Mouse (Mus musculus): ENCODE measurements around the gene Trip11. TPM values are rescaled to one million over a fixed set of nuclear protein-coding genes. Genes with fewer than 3 reads are reported as not detected.

Gene Trip11
- polyA plus RNA-seq, 1 experiment from 2014 or later: 29.4 TPM

DNA sequence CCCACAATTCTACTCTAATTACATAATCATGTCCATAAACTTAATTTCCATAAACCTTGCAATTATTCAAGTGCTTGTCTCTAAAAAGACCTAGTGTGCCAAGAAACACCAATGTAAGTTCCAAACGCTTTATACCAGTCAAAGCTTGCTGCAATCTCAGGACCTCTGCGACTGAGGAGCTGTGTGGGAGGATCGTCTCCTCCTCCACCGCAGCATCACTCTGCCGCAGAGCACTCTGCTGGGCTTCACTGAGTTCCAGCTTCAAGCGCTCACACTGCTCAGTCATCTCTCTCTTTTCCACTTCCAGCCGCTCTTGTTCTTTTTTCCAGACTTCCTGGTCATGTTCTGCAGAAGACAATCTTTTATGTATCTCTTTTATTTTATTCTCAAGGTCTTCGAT is 19.8 kb downstream of the Trip11 start:
- WGBS: 85% methylated on average over 8 of the region's 8 CpGs
- H3K36me3 ChIP-seq: peaks cover 50% of the 10 kb centered on the region

DNA sequence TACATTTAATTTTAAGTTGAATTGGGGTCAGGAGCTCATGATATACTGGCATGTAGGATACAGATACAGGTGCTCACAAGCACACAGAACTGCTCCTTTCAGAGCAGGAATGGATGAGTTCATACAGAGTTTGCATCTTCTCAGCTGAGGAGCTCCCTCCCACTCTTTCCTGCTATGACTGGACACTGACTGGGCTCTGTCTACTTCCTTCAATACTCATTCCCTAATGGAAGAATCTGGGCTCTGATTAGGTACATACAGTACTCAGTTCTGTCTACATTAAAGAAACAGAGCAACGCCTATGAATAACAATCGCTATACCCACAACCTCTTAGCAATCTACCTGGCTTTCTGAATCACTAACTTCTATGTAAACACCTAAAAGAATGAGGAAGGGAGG is 20.2 kb downstream of the Trip11 start:
- Histone ChIP-seq H3K27ac (replicated peaks) (no peak overlapping the region), H3K9ac (no peak overlapping the region), H3K36me3 (peaks cover 51% of the 10 kb centered on the region), H3K4me1 (no peaks in the 10 kb centered on the region), H3K4me2 (replicated peaks) (no peak overlapping the region), H3K27me3 (no peaks in the 10 kb centered on the region), H3K4me3 (replicated peaks) (no peak overlapping the region), H3K9me3 (replicated peaks) (no peaks in the 10 kb centered on the region)
- ATAC-seq (ENCODE audit: insufficient number of reproducible peaks, low FRiP score, low TSS enrichment, low read depth): no peak
- WGBS: 95% methylated on average over 2 of the region's 2 CpGs

More for the DNA sequence above, 19.8 kb downstream of the Trip11 start:
- H3K27ac ChIP-seq (replicated peaks): no peak overlapping the region
- no peaks in the 10 kb centered on the region for H3K4me1 ChIP-seq
- H3K9me3 ChIP-seq (replicated peaks): no peaks in the 10 kb centered on the region
- no peak overlapping the region for H3K9ac ChIP-seq
- H3K4me2 ChIP-seq (replicated peaks): no peak overlapping the region
- no peak for ATAC-seq (ENCODE audit: insufficient number of reproducible peaks, low FRiP score, low TSS enrichment, low read depth)
- no peaks in the 10 kb centered on the region for H3K27me3 ChIP-seq
- no peak overlapping the region for H3K4me3 ChIP-seq (replicated peaks)

DNA sequence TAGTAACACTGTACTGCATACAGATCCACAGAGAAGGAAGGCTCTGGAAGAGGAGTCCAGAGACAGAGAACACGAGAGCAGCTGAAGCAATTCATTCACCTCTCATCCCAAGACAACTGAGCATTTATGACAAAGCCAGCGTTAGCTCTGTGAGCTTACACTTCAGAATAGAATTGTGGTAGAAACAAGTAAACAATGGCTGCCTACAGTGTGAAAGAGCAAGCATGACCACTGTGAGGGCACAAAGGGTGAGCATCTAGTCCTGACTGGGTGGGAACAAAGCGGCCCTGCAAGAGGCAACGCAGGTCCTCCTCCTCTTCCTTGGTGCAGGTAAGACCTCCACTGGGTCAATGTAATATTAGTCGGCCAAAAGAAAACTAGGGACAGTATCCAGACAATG is 22.0 kb downstream of the Trip11 start:
- WGBS: 90% methylated on average over 5 of the region's 5 CpGs
- no peak overlapping the region for H3K9ac ChIP-seq
- H3K4me2 ChIP-seq (replicated peaks): no peak overlapping the region
- H3K9me3 ChIP-seq (replicated peaks): no peaks in the 10 kb centered on the region
- H3K4me3 ChIP-seq (replicated peaks): no peak overlapping the region
- H3K27ac ChIP-seq (replicated peaks): no peak overlapping the region
- no peaks in the 10 kb centered on the region for H3K4me1 ChIP-seq
- H3K36me3 ChIP-seq: peaks cover 62% of the 10 kb centered on the region
- no peaks in the 10 kb centered on the region for H3K27me3 ChIP-seq
- no peak for ATAC-seq (ENCODE audit: insufficient number of reproducible peaks, low FRiP score, low TSS enrichment, low read depth)

GRCm38 (mm10) chr12:101889351-101889750 is 23.7 kb downstream of the Trip11 start:
- Histone ChIP-seq H3K27me3 (no peaks in the 10 kb centered on the region), H3K9ac (no peak overlapping the region), H3K36me3 (peaks cover 70% of the 10 kb centered on the region), H3K4me1 (no peaks in the 10 kb centered on the region), H3K4me2 (replicated peaks) (no peak overlapping the region), H3K4me3 (replicated peaks) (no peak overlapping the region), H3K27ac (replicated peaks) (no peak overlapping the region), H3K9me3 (replicated peaks) (no peaks in the 10 kb centered on the region)
- ATAC-seq (ENCODE audit: insufficient number of reproducible peaks, low FRiP score, low TSS enrichment, low read depth): no peak
- WGBS: 98% methylated on average over 3 of the region's 3 CpGs

DNA sequence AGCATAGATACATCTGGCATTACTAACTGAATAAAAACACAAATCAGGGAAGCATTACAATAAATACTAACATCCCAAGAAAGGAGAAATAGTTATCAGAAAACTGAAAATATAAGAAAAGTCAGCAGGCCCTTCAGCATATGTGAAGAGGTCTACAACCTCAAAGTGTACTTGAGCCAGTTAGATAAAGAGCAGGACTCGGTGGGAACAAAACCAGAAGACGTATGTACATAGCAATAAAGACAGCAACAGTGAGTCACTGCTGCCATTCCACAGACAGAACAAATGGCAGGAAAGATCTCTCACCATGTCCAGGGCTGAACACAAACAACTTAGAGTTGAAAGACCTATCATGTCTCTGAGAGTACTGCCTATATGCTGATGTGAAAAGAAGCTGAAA is 24.8 kb downstream of the Trip11 start:
- H3K4me2 ChIP-seq (replicated peaks): no peak overlapping the region
- WGBS: 88% methylated on average over 2 of the region's 2 CpGs
- no peak overlapping the region for H3K4me3 ChIP-seq (replicated peaks)
- H3K9me3 ChIP-seq (replicated peaks): no peaks in the 10 kb centered on the region
- no peak for ATAC-seq (ENCODE audit: insufficient number of reproducible peaks, low FRiP score, low TSS enrichment, low read depth)
- peaks cover 74% of the 10 kb centered on the region for H3K36me3 ChIP-seq
- no peaks in the 10 kb centered on the region for H3K27me3 ChIP-seq
- H3K27ac ChIP-seq (replicated peaks): no peak overlapping the region
- H3K4me1 ChIP-seq: no peaks in the 10 kb centered on the region
- H3K9ac ChIP-seq: no peak overlapping the region

- H3K4me3 ChIP-seq (replicated peaks): no peak overlapping the region
- 92% methylated on average over 7 of the region's 7 CpGs for WGBS
- H3K9ac ChIP-seq: no peak overlapping the region
- no peak for ATAC-seq (ENCODE audit: insufficient number of reproducible peaks, low FRiP score, low TSS enrichment, low read depth)
- no peak overlapping the region for H3K4me2 ChIP-seq (replicated peaks)
- H3K9me3 ChIP-seq (replicated peaks): no peaks in the 10 kb centered on the region
- H3K27ac ChIP-seq (replicated peaks): no peak overlapping the region
- no peaks in the 10 kb centered on the region for H3K4me1 ChIP-seq
- H3K36me3 ChIP-seq: peaks cover 55% of the 10 kb centered on the region
- no peaks in the 10 kb centered on the region for H3K27me3 ChIP-seq
These were observed 28.1 kb downstream of the Trip11 start for GRCm38 (mm10) chr12:101884926-101885325.

- H3K27ac ChIP-seq (replicated peaks): no peak overlapping the region
- H3K9me3 ChIP-seq (replicated peaks): no peaks in the 10 kb centered on the region
- no peak overlapping the region for H3K4me3 ChIP-seq (replicated peaks)
- no peak overlapping the region for H3K4me2 ChIP-seq (replicated peaks)
- ATAC-seq (ENCODE audit: insufficient number of reproducible peaks, low FRiP score, low TSS enrichment, low read depth): no peak
- peaks cover 44% of the 10 kb centered on the region for H3K36me3 ChIP-seq
- no peaks in the 10 kb centered on the region for H3K4me1 ChIP-seq
- H3K9ac ChIP-seq: no peak overlapping the region
- no peaks in the 10 kb centered on the region for H3K27me3 ChIP-seq
- WGBS: 92% methylated on average over 2 of the region's 2 CpGs
These were observed 36.7 kb downstream of the Trip11 start for GRCm38 (mm10) chr12:101876374-101876773.

DNA sequence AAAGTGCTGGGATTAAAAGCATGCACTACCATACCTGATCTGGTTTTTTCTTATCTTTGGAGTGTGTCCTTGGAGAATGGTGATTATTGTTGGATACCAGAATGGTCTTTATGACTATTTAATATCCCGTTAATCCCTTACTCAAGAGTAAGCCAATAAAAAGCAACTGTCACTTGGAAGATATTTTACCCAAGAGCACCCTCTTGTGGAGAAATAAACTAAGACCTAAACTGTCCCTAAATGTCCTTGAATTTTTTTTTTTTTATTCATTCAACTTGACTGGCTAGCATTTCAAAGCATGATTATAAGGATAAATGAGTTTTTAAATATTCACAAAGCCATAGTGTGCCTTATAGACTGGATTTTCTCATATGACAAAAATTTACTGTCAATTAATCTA is 38.0 kb downstream of the Trip11 start:
- Histone ChIP-seq H3K9ac (no peak overlapping the region), H3K4me1 (no peaks in the 10 kb centered on the region), H3K27ac (replicated peaks) (no peak overlapping the region), H3K4me3 (replicated peaks) (no peak overlapping the region), H3K27me3 (no peaks in the 10 kb centered on the region), H3K9me3 (replicated peaks) (no peaks in the 10 kb centered on the region), H3K36me3 (peaks cover 44% of the 10 kb centered on the region), H3K4me2 (replicated peaks) (no peak overlapping the region)
- 52% methylated on average over 1 of the region's 1 CpGs for WGBS
- no peak for ATAC-seq (ENCODE audit: insufficient number of reproducible peaks, low FRiP score, low TSS enrichment, low read depth)

GRCm38 (mm10) chr12:101862286-101862964 is 50.6 kb downstream of the Trip11 start:
- H3K9ac ChIP-seq: no peak overlapping the region
- 90% methylated on average over 10 of the region's 10 CpGs for WGBS
- ATAC-seq (ENCODE audit: insufficient number of reproducible peaks, low FRiP score, low TSS enrichment, low read depth): no peak

DNA sequence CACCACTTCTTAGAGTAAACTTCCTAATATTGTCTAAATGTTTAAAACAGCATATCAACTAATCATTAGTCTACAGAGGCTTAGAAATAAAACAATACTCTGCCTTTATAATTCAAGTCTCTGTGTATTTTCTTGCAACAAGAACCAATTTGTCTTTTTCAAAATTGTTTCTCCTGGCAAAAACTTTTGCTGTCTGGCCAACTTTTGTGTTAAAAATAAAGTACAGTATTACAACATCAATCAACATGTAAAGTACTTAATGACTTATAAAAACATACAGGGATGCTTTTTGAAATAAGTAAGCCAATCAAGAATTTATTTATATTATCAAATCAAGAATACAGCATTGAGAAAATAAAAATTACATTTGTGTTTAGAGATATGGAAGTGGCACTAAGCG is 52.8 kb downstream of the Trip11 start:
- H3K4me3 ChIP-seq (replicated peaks): no peak overlapping the region
- no peaks in the 10 kb centered on the region for H3K4me1 ChIP-seq
- H3K27me3 ChIP-seq: no peaks in the 10 kb centered on the region
- no peak overlapping the region for H3K4me2 ChIP-seq (replicated peaks)
- H3K9ac ChIP-seq: no peak overlapping the region
- WGBS: 90% methylated on average over 1 of the region's 1 CpGs
- H3K9me3 ChIP-seq (replicated peaks): no peaks in the 10 kb centered on the region
- H3K27ac ChIP-seq (replicated peaks): no peak overlapping the region
- peaks cover 22% of the 10 kb centered on the region for H3K36me3 ChIP-seq
- no peak for ATAC-seq (ENCODE audit: insufficient number of reproducible peaks, low FRiP score, low TSS enrichment, low read depth)

More at GRCm38 (mm10) chr12:101862286-101862964, 50.6 kb downstream of the Trip11 start:
- Histone ChIP-seq H3K4me1 (no peaks in the 10 kb centered on the region), H3K4me3 (replicated peaks) (no peak overlapping the region), H3K27ac (replicated peaks) (no peak overlapping the region), H3K9me3 (replicated peaks) (no peaks in the 10 kb centered on the region), H3K36me3 (peaks cover 36% of the 10 kb centered on the region), H3K4me2 (replicated peaks) (no peak overlapping the region), H3K27me3 (no peaks in the 10 kb centered on the region)

DNA sequence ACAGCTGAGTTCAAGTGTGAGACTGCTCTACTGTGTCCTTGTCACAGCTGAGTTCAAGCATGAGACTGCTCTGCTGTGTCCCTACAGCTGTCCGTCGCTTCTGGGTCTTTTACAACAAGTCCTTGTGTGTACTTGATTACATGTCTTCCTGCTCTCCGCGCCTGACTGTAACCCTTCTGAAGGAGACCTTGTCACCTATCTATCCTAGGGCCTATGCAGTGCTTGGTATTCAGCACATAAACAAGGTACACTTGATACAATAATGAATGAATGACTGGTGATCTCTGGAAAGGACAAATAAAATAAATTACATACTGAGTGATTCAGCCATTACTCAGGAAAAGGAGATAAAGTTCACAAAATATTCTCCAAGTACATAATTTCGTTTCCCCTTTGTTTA is 55.1 kb downstream of the Trip11 start:
- Histone ChIP-seq H3K36me3 (peaks cover 23% of the 10 kb centered on the region; the same call in 1 of the 2 replicates), H3K27me3 (no peaks in the 10 kb centered on the region), H3K27ac (replicated peaks) (no peak overlapping the region), H3K9ac (no peak overlapping the region), H3K4me1 (no peaks in the 10 kb centered on the region), H3K4me2 (replicated peaks) (no peak overlapping the region), H3K9me3 (replicated peaks) (no peaks in the 10 kb centered on the region), H3K4me3 (replicated peaks) (no peak overlapping the region)
- ATAC-seq (ENCODE audit: insufficient number of reproducible peaks, low FRiP score, low TSS enrichment, low read depth): no peak
- 86% methylated on average over 5 of the region's 5 CpGs for WGBS

- Histone ChIP-seq H3K27ac (replicated peaks) (no peak overlapping the region), H3K4me3 (replicated peaks) (no peak overlapping the region), H3K9ac (no peak overlapping the region), H3K4me1 (no peaks in the 10 kb centered on the region), H3K36me3 (peaks cover 9% of the 10 kb centered on the region; the same call in 1 of the 2 replicates), H3K27me3 (no peaks in the 10 kb centered on the region), H3K9me3 (replicated peaks) (no peaks in the 10 kb centered on the region), H3K4me2 (replicated peaks) (no peak overlapping the region)
- WGBS: 87% methylated on average over 11 of the region's 11 CpGs
- no peak for ATAC-seq (ENCODE audit: insufficient number of reproducible peaks, low FRiP score, low TSS enrichment, low read depth)
These were observed 58.7 kb downstream of the Trip11 start for GRCm38 (mm10) chr12:101854336-101854735.

Data from embryonic facial prominence, embryonic 15.5 days (tissue).